Mouse (Mus musculus) forebrain, embryonic 14.5 days (tissue): ENCODE results near the gene Carhsp1. TPM values are rescaled to one million over a fixed set of nuclear protein-coding genes. Genes with fewer than 3 reads are reported as not detected.
A peak's percentile ranks its signal among the peaks of the same experiment; 100 is the strongest.

ENCODE experiments used
- ATAC-seq: fragments of 200-750 bp; cut with Nextera tagmentation; 2 replicates; pipeline ENCODE4 v1.8.0; 2017; ENCODE audit warnings: mild to moderate bottlenecking, moderate library complexity
- DNase-seq: peaks from one replicate; pipeline ENCODE4 v3.0.0-alpha.2; 2015; ENCODE audit warnings: low spot score
- H3K27ac ChIP-seq: fragments of 300-500 bp; sonication (generic); 2 replicates; pipeline ENCODE4 v1.5.1; 2014; ENCODE audit warnings: low read depth, mild to moderate bottlenecking, control low read depth, low read length, moderate library complexity
- H3K27me3 ChIP-seq: fragments of 300-500 bp; sonication (generic); replicated peaks from 2 replicates; pipeline ENCODE4 v1.6.1; 2014; ENCODE audit warnings: low read length, control low read depth, mixed read lengths; ENCODE audit not compliant: control insufficient read depth, insufficient read depth
- H3K36me3 ChIP-seq: fragments of 300-500 bp; sonication (generic); 2 replicates; pipeline ENCODE4 v1.6.1; 2014; ENCODE audit warnings: low read length, control low read depth; ENCODE audit not compliant: control insufficient read depth, insufficient read depth
- H3K4me1 ChIP-seq: fragments of 300-500 bp; sonication (generic); 2 replicates; pipeline ENCODE4 v1.6.1; 2014; ENCODE audit warnings: antibody characterized with exemption, low read length, control low read depth; ENCODE audit not compliant: control insufficient read depth, insufficient read depth
- H3K4me2 ChIP-seq: fragments of 300-500 bp; sonication (generic); 2 replicates; pipeline ENCODE4 v1.6.1; 2014; ENCODE audit warnings: mild to moderate bottlenecking, control low read depth, low read length
- H3K4me3 ChIP-seq: fragments of 300-500 bp; sonication (generic); 2 replicates; pipeline ENCODE4 v1.5.1; 2014; ENCODE audit warnings: low read depth, low read length, control low read depth
- H3K9ac ChIP-seq: fragments of 300-500 bp; sonication (generic); 2 replicates; pipeline ENCODE4 v1.6.1; 2014; ENCODE audit warnings: mild to moderate bottlenecking, low read length, control low read depth, moderate library complexity
- H3K9me3 ChIP-seq: fragments of 300-500 bp; sonication (generic); replicated peaks from 2 replicates; pipeline ENCODE4 v1.6.1; 2016; ENCODE audit warnings: low read length, control low read depth, mixed read lengths; ENCODE audit not compliant: control insufficient read depth
- WGBS: fragments of 180-500 bp; shearing (Covaris S2); extraction: QIAGEN DNeasy Blood & Tissue Kit; methylation state at CpG from one replicate; pipeline ENCODE4 v1.1.7; 2014; 5-methylcytosine and 5-hydroxymethylcytosine counted together
- polyA plus RNA-seq: library from polyadenylated mRNA; unstranded; fragments of >200 nt; fragmentation: Nextera tagmentation; extraction: Ambion mirVana; gene quantifications from 2 replicates; pipeline ENCODE4 v1.2.1, GENCODE M21; 2014

Carhsp1 gene
- polyA plus RNA-seq, 1 experiment from 2014 or later: 95.0 TPM

DNA sequence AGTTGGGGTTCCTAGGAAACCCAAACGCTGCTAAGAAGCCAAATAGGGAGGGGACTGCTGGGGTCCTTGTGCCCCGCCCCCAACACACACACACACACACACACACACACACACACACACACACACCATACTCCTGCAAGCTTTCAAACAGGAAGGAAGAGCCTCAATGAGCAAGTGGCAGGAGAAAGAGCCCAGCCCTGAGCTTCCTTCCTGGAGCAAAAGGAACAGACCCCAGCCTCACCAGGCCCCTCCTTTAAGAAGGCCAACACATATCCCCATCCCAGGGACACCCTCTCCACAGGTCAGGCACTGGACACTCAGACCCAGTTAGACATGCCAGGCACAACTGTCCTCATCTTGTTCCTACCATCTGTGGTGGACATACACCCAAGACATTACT lies 8.9 kb downstream of the Carhsp1 start:
- H3K9me3 ChIP-seq: no peaks in the 10 kb centered on the region
- H3K4me3 ChIP-seq: no peak overlapping the region
- peaks cover 55% of the 10 kb centered on the region for H3K36me3 ChIP-seq
- peaks cover 4% of the 10 kb centered on the region; the same call in 1 of the 2 replicates for H3K4me1 ChIP-seq
- no peak overlapping the region for H3K4me2 ChIP-seq
- 63% methylated on average over 1 of the region's 2 CpGs for WGBS
- no peaks in the 10 kb centered on the region for H3K27me3 ChIP-seq
- DNase-seq (no peak), ATAC-seq (no peak)
- no peak overlapping the region for H3K27ac ChIP-seq
- H3K9ac ChIP-seq: no peak overlapping the region

- Histone ChIP-seq H3K4me1 (no peaks in the 10 kb centered on the region), H3K4me3 (no peak overlapping the region), H3K9me3 (no peaks in the 10 kb centered on the region), H3K27me3 (no peaks in the 10 kb centered on the region), H3K36me3 (peaks cover 86% of the 10 kb centered on the region), H3K9ac (no peak overlapping the region), H3K27ac (no peak overlapping the region), H3K4me2 (no peak overlapping the region)
- ATAC-seq (no peak), DNase-seq (no peak)
- 88% methylated on average over 4 of the region's 4 CpGs for WGBS
Observed at GRCm38 (mm10) chr16:8658764-8659163, 13.2 kb downstream of the Carhsp1 start.

- Histone ChIP-seq H3K27me3 (no peaks in the 10 kb centered on the region), H3K9me3 (no peaks in the 10 kb centered on the region), H3K4me3 (no peak overlapping the region), H3K4me1 (no peaks in the 10 kb centered on the region), H3K4me2 (no peak overlapping the region), H3K36me3 (peaks cover 86% of the 10 kb centered on the region), H3K9ac (no peak overlapping the region), H3K27ac (no peak overlapping the region)
- ATAC-seq: no peak
- WGBS: 80% methylated on average over 4 of the region's 4 CpGs
- no peak for DNase-seq
Observed at GRCm38 (mm10) chr16:8658349-8658748, 13.6 kb downstream of the Carhsp1 start.

- Histone ChIP-seq H3K36me3 (peaks cover 80% of the 10 kb centered on the region), H3K27ac (no peak overlapping the region), H3K4me1 (no peaks in the 10 kb centered on the region), H3K27me3 (no peaks in the 10 kb centered on the region), H3K9me3 (no peaks in the 10 kb centered on the region), H3K4me3 (no peak overlapping the region), H3K9ac (no peak overlapping the region), H3K4me2 (no peak overlapping the region)
- 91% methylated on average over 2 of the region's 2 CpGs for WGBS
- DNase-seq: no peak
- ATAC-seq: no peak
Observed at GRCm38 (mm10) chr16:8656256-8656655, 15.7 kb downstream of the Carhsp1 start.

DNA sequence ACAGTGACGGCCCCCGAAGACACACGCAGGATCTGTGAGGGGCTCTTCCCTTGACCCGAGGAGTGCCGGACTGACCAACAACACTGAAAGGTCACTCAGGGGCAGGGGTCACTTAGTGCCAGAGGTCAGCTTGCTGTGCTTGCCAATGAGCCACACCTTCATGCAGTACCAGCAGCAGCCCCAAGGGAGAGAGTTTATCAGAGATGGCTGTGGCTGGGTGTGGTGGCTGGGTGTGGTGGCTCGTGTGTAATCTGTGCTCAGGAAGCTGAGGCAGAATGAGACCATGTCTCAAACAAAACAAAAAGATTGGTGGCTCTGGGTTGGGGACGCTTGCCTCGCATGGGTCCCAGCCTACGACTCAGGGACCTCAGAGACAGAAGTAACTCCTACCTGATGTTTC lies 16.4 kb downstream of the Carhsp1 start:
- no peaks in the 10 kb centered on the region for H3K4me1 ChIP-seq
- H3K27me3 ChIP-seq: no peaks in the 10 kb centered on the region
- 91% methylated on average over 9 of the region's 9 CpGs for WGBS
- no peak for ATAC-seq
- no peak overlapping the region for H3K4me2 ChIP-seq
- H3K9ac ChIP-seq: no peak overlapping the region
- H3K4me3 ChIP-seq: no peak overlapping the region
- H3K36me3 ChIP-seq: peaks cover 80% of the 10 kb centered on the region
- no peaks in the 10 kb centered on the region for H3K9me3 ChIP-seq
- no peak for DNase-seq
- H3K27ac ChIP-seq: no peak overlapping the region

DNA sequence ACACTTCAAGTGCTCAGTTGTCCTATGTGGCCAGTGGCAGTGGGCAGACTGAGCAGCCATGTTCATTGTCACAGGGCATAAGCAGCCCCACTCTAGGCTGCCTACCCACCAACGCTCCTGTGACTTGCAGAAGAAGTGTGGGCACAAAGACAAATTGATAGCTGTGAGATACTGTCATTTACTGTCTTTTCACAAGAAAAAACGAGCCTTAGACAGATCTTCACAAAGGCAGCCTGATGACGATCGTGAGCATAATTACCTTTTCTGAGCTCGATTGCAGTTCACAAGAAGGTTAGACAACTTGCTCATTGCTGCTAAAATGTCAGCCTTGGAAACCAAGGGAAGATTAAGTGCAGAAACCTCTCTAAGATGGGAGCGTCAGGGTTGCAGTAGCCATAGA lies 16.8 kb downstream of the Carhsp1 start:
- H3K27ac ChIP-seq: no peak overlapping the region
- ATAC-seq: no peak

DNA sequence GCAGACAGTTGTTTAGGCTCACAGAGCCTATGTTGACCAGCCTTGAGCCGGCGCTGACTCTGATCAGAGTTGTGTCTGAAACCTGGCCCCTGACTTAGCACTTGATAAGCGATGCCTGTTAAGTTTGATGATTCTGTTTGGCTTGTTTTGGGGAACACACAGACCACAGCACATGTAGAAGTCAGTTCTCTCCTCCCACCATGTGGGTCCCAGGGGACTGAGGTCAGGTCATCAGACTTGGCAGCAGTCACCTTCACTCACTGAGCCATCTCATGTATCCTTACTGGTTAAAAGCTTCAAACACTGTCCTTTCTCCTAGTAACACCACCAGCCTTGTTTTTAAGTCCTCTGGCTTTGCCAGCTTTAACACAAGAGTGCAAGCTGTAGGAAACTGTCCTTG lies 21.9 kb downstream of the Carhsp1 start:
- DNase-seq (no peak), ATAC-seq (no peak)
- Histone ChIP-seq H3K4me1 (no peaks in the 10 kb centered on the region), H3K27ac (no peak overlapping the region), H3K4me3 (no peak overlapping the region), H3K27me3 (no peaks in the 10 kb centered on the region), H3K36me3 (peaks cover 78% of the 10 kb centered on the region), H3K9me3 (no peaks in the 10 kb centered on the region), H3K4me2 (no peak overlapping the region), H3K9ac (no peak overlapping the region)
- 98% methylated on average over 3 of the region's 3 CpGs for WGBS

More for the DNA sequence above, 16.8 kb downstream of the Carhsp1 start:
- Histone ChIP-seq H3K9me3 (no peaks in the 10 kb centered on the region), H3K4me3 (no peak overlapping the region), H3K36me3 (peaks cover 78% of the 10 kb centered on the region), H3K9ac (no peak overlapping the region), H3K4me2 (no peak overlapping the region), H3K4me1 (no peaks in the 10 kb centered on the region), H3K27me3 (no peaks in the 10 kb centered on the region)
- WGBS: 85% methylated on average over 6 of the region's 6 CpGs
- no peak for DNase-seq

GRCm38 (mm10) chr16:8645546-8645945 lies 26.4 kb downstream of the Carhsp1 start:
- Histone ChIP-seq H3K4me3 (no peak overlapping the region), H3K4me1 (no peaks in the 10 kb centered on the region), H3K9me3 (no peaks in the 10 kb centered on the region), H3K36me3 (peaks cover 72% of the 10 kb centered on the region), H3K9ac (no peak overlapping the region), H3K27ac (no peak overlapping the region), H3K27me3 (no peaks in the 10 kb centered on the region), H3K4me2 (no peak overlapping the region)
- WGBS: 86% methylated on average over 6 of the region's 6 CpGs
- no peak for ATAC-seq
- DNase-seq: no peak

GRCm38 (mm10) chr16:8643855-8644254 lies 28.1 kb downstream of the Carhsp1 start:
- Histone ChIP-seq H3K4me1 (no peaks in the 10 kb centered on the region), H3K27ac (no peak overlapping the region), H3K4me2 (no peak overlapping the region), H3K4me3 (no peak overlapping the region), H3K9me3 (no peaks in the 10 kb centered on the region), H3K36me3 (peaks cover 57% of the 10 kb centered on the region), H3K27me3 (no peaks in the 10 kb centered on the region), H3K9ac (no peak overlapping the region)
- WGBS: 87% methylated on average over 2 of the region's 2 CpGs
- ATAC-seq (peak; percentile 62; the same call in 1 of the 2 replicates), DNase-seq (peak; percentile 45)
